Mouse (Mus musculus) CH12.LX (cell line): ENCODE data around the gene Pdk4.

Experiments
- CTCF ChIP-seq, 2 experiments: IDR thresholded peaks in 1 of 2; conservative IDR thresholded peaks in 1 of 2; 2 replicates each; pipeline ENCODE4 v1.5.1; 2011 to 2012; ENCODE audit warnings: low read depth in 2 of 2, low read length in 2 of 2, improper control_type of control experiment in 1 of 2, inconsistent platforms in 1 of 2, mild to moderate bottlenecking in 1 of 2, moderate library complexity in 1 of 2
- GABPA ChIP-seq: IDR thresholded peaks from 2 replicates; pipeline ENCODE4 v1.6.1; 2012; ENCODE audit warnings: low read depth, low read length, improper control_type of control experiment, inconsistent platforms; ENCODE audit not compliant: insufficient replicate concordance
- MAFK ChIP-seq: IDR thresholded peaks from 2 replicates; pipeline ENCODE4 v1.6.1; 2011; ENCODE audit warnings: low read length, improper control_type of control experiment; ENCODE audit not compliant: insufficient replicate concordance
- MAX ChIP-seq: IDR thresholded peaks from 2 replicates; pipeline ENCODE4 v1.6.1; 2011; ENCODE audit warnings: low read length, improper control_type of control experiment
- POLR2AphosphoS2 ChIP-seq: IDR thresholded peaks from 2 replicates; pipeline ENCODE4 v1.6.1; 2011; ENCODE audit warnings: low read depth, low read length, improper control_type of control experiment

DNA sequence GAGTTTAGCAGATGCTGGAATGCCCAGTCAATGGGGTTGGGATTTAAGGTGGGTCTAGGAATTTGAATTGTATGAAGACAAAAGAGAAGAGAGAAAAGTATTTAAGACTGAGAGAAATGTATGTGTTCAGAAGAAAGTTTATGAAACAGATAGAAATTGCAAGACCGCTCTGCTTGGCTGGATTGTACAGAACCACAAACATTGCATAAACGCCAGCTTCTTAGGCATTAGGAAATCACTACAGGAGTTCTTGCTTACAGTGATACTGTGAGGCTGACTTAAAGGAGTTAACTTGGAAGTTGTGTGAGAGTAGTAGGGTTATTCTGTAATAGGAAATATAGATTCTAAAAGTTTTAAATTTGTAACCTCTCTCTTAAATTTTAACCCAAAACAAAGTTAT is 23.4 kb downstream of the Pdk4 start:
- no peak for TF ChIP-seq CTCF (conservative IDR thresholded peaks at IDR 0.05 in 1 of 2, IDR thresholded peaks at IDR 0.05 in 1 of 2; ENCODE audit: low read depth in 2 of 2, low read length in 2 of 2)
- TF ChIP-seq MAFK = no peak
- no peak for TF ChIP-seq MAX
- TF ChIP-seq POLR2AphosphoS2 = no peak
- TF ChIP-seq GABPA = no peak
